Mouse (Mus musculus) thymus, adult 2 months (tissue): ENCODE results near the gene Igdcc3. TPM values are rescaled to one million over a fixed set of nuclear protein-coding genes. Genes with fewer than 3 reads are reported as not detected.

Experiments used
- DNase-seq: peaks from one replicate; pipeline ENCODE4 v3.0.0; 2021
- H3K27ac ChIP-seq: fragments of 200-500 bp; 2 replicates; pipeline ENCODE4 v1.5.1; 2012; ENCODE audit warnings: low read length, control low read depth; ENCODE audit not compliant: control insufficient read depth, insufficient read depth
- H3K27me3 ChIP-seq: fragments of 200-500 bp; 2 replicates; pipeline ENCODE4 v1.6.1; 2012; ENCODE audit warnings: mild to moderate bottlenecking, low read length, moderate library complexity, mixed read lengths; ENCODE audit not compliant: control insufficient read depth, insufficient read depth
- H3K36me3 ChIP-seq: fragments of 200-500 bp; 2 replicates; pipeline ENCODE4 v1.6.1; 2012; ENCODE audit warnings: mild to moderate bottlenecking, low read length, moderate library complexity; ENCODE audit not compliant: control insufficient read depth, insufficient read depth
- H3K4me1 ChIP-seq: fragments of 200-500 bp; replicated peaks from 2 replicates; pipeline ENCODE4 v1.6.1; 2012; ENCODE audit warnings: low read length; ENCODE audit not compliant: control insufficient read depth, insufficient read depth
- H3K4me3 ChIP-seq: fragments of 200-500 bp; 2 replicates; pipeline ENCODE4 v1.5.1; 2012; ENCODE audit warnings: mild to moderate bottlenecking, low read length, control low read depth, moderate library complexity; ENCODE audit not compliant: control insufficient read depth, insufficient read depth
- CTCF ChIP-seq: fragments of 200-500 bp; IDR thresholded peaks from 2 replicates; pipeline ENCODE4 v1.5.1; 2012; ENCODE audit warnings: mild to moderate bottlenecking, control low read depth, low read length, moderate library complexity, borderline replicate concordance; ENCODE audit not compliant: control insufficient read depth, poor library complexity, insufficient read depth; ENCODE audit errors: extremely low read depth
- POLR2A ChIP-seq: fragments of 200-500 bp; IDR thresholded peaks from 2 replicates; pipeline ENCODE4 v1.6.1; 2012; ENCODE audit warnings: mild to moderate bottlenecking, low read length, control low read depth, moderate library complexity; ENCODE audit not compliant: control insufficient read depth, poor library complexity, insufficient read depth; ENCODE audit errors: extremely low read depth
- WGBS: fragments of 180-500 bp; shearing (Covaris S2); methylation state at CpG from one replicate; pipeline ENCODE4 v1.1.7; 2018; 5-methylcytosine and 5-hydroxymethylcytosine counted together
- polyA plus RNA-seq: library from polyadenylated mRNA; depleted of rRNA; stranded (reverse); fragments of >200 nt; gene quantifications from 2 replicates; pipeline ENCODE4 v1.2.3, GENCODE M21; 2012; rRNA removed

The Igdcc3 gene
- polyA plus RNA-seq, 1 experiment, result 0.07 TPM

DNA sequence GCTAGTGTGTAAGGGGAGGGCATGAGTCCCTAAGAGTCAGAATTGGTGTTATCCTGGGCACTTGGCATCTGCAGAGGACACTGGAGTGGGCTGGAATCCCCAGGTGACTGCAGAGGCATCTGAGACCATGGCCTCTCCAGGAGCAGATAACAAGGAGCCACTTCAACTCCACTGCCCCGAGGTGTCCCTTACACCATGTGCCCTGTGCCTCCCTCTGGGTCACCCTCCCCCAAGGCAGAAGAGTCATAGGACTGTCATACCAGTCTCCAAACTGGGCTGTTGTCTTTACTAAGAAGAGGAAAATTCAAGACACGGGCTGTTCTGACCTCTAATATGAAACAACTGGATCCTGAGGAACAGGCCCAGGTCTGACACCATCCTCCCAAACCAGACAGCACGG lies 93.7 kb downstream of the Igdcc3 start:
- Histone ChIP-seq H3K4me1 (peaks cover 35% of the 10 kb centered on the region), H3K4me3 (no peak overlapping the region), H3K27ac (no peak overlapping the region), H3K36me3 (no peaks in the 10 kb centered on the region), H3K27me3 (no peaks in the 10 kb centered on the region)
- 95% methylated on average over 3 of the region's 3 CpGs for WGBS
- DNase-seq, result no peak
- TF ChIP-seq CTCF (no peak), POLR2A (no peak)

Other genes with a start within 250 kb of the Igdcc3 start
- gene Slc24a1, start 189.6 kb upstream of the Igdcc3 start, polyA plus RNA-seq, result 0.05 TPM in 1 of 2 replicates, not detected in the other
- gene Ints14, start 180.3 kb upstream of the Igdcc3 start, polyA plus RNA-seq, result 24.0 and 28.3 TPM in 2 replicates
- gene Hacd3, start 119.5 kb upstream of the Igdcc3 start, polyA plus RNA-seq, result 32.5 and 35.3 TPM in 2 replicates
- 73.8 and 77.6 TPM in 2 replicates for gene Dpp8, start 108.8 kb upstream of the Igdcc3 start, polyA plus RNA-seq
- 8.9 and 11.7 TPM in 2 replicates for gene Igdcc4, start 39.7 kb upstream of the Igdcc3 start, polyA plus RNA-seq
- gene Parp16, start 54.2 kb downstream of the Igdcc3 start, polyA plus RNA-seq, result 9.3 and 17.1 TPM in 2 replicates
- 1.8 and 2.0 TPM in 2 replicates for gene Cilp, start 124.0 kb downstream of the Igdcc3 start, polyA plus RNA-seq
- gene Clpx, start 153.1 kb downstream of the Igdcc3 start, polyA plus RNA-seq, result 10.1 and 11.8 TPM in 2 replicates
- gene Pdcd7, start 204.9 kb downstream of the Igdcc3 start, polyA plus RNA-seq, result 23.3 and 29.2 TPM in 2 replicates
- gene Ubap1l, start 219.9 kb downstream of the Igdcc3 start, polyA plus RNA-seq, result 0.42 and 0.66 TPM in 2 replicates